Mouse (Mus musculus) adrenal gland, postnatal 14 days (tissue): ENCODE data around the gene Smim24. TPM values are rescaled to one million over a fixed set of nuclear protein-coding genes. Genes with fewer than 3 reads are reported as not detected.

ENCODE experiments used
- DNase-seq: peaks from one replicate; pipeline ENCODE4 v3.0.0; 2021; ENCODE audit warnings: mixed read lengths
- total RNA-seq: library from RNA; stranded (reverse); gene quantifications from 2 replicates; pipeline ENCODE4 v1.2.3, GENCODE M21; 2021

Gene Smim24
- total RNA-seq, 1 experiment from 2014 or later: 1.9 TPM

GRCm38 (mm10) chr10:81422191-81422590 is 29.3 kb downstream of the Smim24 start:
- peak; percentile 28 for DNase-seq

- DNase-seq: peak; percentile 6
Measured at GRCm38 (mm10) chr10:81422661-81423217, 29.9 kb downstream of the Smim24 start.

GRCm38 (mm10) chr10:81423476-81424245 is 30.8 kb downstream of the Smim24 start:
- DNase-seq: peak; percentile 4

- DNase-seq: peak; percentile 89
Measured at GRCm38 (mm10) chr10:81424246-81425051, 31.6 kb downstream of the Smim24 start.

GRCm38 (mm10) chr10:81425236-81425850 is 32.5 kb downstream of the Smim24 start:
- DNase-seq: peak; percentile 74

GRCm38 (mm10) chr10:81426081-81426671 is 33.3 kb downstream of the Smim24 start:
- peak; percentile 55 for DNase-seq

- DNase-seq: peak; percentile 88
Measured at GRCm38 (mm10) chr10:81426897-81427296, 34.0 kb downstream of the Smim24 start.

GRCm38 (mm10) chr10:81427327-81427726 is 34.5 kb downstream of the Smim24 start:
- DNase-seq: no peak

- peak; percentile 6 for DNase-seq
Measured at GRCm38 (mm10) chr10:81427804-81428506, 35.1 kb downstream of the Smim24 start.

- peak; percentile 4 for DNase-seq
Measured at GRCm38 (mm10) chr10:81428507-81428870, 35.6 kb downstream of the Smim24 start.

- DNase-seq: peak; percentile 9
Measured at GRCm38 (mm10) chr10:81429092-81429491, 36.2 kb downstream of the Smim24 start.

GRCm38 (mm10) chr10:81429605-81430061 is 36.8 kb downstream of the Smim24 start:
- peak; percentile 90 for DNase-seq

GRCm38 (mm10) chr10:81430141-81430830 is 37.4 kb downstream of the Smim24 start:
- peak; percentile 89 for DNase-seq

GRCm38 (mm10) chr10:81430831-81431525 is 38.1 kb downstream of the Smim24 start:
- DNase-seq: peak; percentile 75

GRCm38 (mm10) chr10:81431526-81432168 is 38.8 kb downstream of the Smim24 start:
- peak; percentile 43 for DNase-seq

GRCm38 (mm10) chr10:81432169-81432867 is 39.5 kb downstream of the Smim24 start:
- DNase-seq: no peak

- DNase-seq: peak; percentile 95
Measured at GRCm38 (mm10) chr10:81432868-81433262, 40.0 kb downstream of the Smim24 start.

- DNase-seq: peak; percentile 39
Measured at GRCm38 (mm10) chr10:81433541-81434289, 40.9 kb downstream of the Smim24 start.
